Mouse (Mus musculus) urinary bladder, postnatal 36 days (tissue): ENCODE data around the gene Ttc33.
A peak's percentile ranks its signal among the peaks of the same experiment; 100 is the strongest.

Source experiments
- DNase-seq, 2 experiments: peaks; one replicate each; pipeline ENCODE4 v3.0.0; 2022; ENCODE audit warnings: low spot score in 2 of 2, mixed read lengths in 1 of 2

Gene Ttc33

DNA sequence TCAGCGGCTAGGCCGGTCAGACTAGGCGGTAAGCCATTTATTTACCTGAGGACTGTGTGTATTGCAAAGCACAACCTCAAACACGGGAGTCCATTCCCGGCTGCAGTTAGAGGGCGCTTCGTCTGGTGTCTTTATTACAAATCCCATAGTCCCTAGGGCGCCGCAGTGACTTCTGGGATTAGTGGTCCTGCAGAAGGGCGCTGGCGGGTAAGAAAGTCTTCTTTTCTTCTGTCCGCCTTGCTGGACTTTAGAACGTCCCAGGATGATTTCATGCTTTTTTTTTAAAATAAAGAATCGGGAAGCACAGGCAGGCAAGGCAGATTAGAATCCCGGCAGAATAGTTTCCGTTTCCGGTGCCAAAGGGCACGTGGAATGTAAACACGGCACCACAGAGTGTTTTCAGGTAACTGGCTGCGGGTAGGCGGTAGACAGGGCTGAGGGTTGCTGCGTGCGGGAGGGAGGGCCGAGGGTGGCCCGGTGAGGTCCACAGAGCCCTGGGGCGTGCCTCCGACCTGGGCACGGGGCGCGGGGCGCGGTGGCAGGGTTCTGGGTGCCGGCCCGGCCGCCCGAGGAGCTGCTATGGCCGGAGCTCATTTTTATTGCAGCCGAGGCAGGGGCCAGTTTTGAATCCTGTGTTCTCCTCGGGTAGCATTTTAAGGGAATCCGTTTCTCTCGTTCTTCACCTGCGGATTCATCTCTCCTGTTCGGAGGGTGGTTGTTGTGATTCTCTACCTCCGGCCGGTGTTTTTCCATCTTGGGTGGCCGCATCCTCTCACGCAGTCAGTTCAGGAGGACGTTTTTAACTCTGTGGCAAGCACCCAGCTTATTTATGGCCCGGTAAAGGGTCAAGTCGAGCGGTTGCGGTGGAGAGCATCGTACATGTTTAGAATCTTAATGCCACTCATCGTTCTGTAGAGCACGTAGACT lies at the start of gene Ttc33:
Gene Ttc33 (plus strand): TSS at position 160 of the 927 bp plus-strand sequence.
- peak; percentile 69 to 82 for DNase-seq

DNA sequence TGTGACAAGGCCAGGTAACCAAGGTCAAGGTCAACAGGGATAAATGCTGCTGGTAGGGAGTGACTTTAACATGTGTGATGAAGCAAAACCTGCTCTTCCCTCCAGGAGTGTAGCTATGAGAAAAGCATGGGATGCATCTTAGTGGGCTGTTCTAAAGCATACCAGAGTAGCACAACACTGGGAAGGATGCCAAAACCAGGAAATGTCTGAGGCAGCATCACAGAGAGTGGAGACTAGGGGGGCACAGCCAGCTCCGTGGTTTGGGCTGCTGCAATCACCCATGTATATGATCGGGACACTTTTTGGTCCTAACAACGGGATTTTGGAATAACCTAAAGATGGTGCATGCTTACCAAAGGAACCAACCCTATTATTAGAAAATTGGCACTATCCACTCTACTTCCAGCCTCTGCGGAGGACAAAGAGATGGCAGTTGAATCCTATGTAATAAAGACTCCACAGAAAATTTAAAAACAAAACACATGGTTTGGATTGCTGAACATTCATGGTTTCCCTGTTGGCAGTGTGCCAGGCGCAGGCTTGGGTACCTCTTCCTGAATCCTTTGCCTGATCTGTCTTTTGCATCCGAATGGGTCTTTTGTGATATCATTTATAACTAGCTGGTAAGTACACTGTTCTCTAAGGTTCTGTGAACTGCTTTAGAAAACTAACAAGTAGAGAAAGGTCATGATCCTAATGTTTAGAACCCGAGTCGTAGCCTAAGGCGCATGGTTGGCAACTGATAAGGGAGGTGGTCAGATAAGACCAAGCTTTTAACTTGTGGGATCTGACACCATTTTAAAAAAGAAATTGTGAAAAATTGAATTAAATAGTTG lies 47.1 kb upstream of the Ttc33 start:
- no peak for DNase-seq

DNA sequence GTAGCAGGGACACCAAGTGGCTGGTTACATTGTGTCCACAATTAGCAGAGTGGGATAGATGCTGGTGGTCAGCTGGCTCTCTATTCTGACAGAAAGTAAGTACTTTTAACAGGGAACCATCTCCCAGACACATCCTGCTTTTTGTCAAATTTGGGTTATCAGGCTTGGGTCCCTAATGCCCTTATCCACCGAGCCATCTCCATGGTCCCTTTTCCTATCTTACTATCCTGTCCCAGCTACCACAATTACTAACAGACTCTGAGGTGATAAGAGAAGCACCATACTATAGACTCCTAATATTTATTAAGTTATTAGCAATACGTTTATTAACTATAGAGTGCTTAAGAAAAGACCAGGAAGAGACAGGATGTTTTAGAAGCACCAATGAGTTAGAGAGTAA lies 46.0 kb upstream of the Ttc33 start:
- DNase-seq = no peak

DNA sequence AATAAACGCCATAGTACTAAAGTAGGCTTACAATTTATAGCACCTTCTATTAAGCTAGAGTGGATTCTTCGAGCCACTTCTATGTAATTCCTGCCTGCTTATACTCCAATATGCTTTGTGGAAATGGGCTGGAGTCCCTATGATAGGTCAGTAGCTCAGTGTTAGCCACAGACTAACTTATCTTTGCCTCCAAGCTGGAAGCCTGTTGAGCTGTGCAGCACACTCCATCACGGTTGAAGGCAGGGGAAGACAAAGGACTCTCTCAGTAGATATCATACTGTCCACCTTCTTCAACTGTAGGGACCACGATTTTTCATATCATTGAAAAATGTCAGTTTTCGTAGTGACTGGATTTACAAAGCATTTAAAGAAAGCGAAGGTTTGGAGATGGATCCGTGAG lies 45.5 kb upstream of the Ttc33 start:
- DNase-seq = no peak

DNA sequence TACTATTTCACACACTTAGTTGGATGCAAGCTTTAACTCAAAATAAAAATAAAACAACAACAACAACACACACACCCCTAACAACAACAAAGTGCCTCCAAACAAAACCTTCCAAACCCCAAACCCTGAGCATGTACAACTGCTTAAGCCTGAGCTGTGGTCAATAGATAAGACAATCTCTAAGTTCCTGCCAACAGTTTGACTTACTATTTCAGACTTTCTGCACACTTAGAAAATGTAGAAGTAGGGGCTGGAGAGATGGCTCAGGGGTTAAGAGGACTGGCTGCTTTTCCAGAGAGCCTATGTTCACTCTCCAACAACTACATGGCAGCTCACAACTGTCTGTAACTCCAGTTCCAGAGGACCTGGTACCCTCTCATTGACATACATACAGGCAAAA lies 45.0 kb upstream of the Ttc33 start:
- no peak for DNase-seq

DNA sequence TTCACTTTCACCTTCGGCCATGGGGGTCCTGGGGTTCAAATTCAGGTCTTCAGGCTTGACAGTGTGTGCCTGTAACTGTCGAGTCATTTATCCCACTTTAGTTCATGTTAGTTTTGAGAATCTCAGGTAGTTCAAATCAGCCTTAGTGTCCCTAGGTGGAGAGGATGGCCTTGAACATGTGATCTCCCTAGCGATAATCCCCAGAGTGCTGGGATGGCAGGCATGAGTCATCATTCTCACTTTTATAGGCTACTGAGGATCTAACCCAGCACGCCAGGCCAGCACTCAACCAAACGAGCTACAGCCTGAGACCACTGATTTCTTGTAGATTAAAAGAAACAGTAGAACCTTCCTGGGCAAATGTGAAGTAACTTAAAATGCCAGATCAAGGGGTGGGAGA lies 43.3 kb upstream of the Ttc33 start:
- no peak for DNase-seq

DNA sequence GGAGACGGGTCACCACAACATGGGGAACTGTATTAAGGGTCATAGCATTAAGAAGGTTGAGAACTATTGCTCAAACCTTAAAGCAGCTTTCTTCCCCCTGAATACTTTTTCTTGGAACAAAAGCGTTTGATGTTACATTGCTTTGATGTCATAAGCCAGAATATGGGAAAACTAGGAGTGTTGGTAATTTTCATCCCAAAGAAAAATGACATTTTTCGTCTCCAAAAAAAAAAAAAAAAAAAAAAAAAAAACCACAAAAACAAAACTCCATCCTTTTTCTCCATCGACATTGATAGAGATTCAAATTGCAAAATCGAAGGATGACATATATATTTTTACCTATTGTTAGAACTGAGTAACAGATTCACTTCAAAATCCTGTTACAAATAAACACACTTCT lies 42.6 kb upstream of the Ttc33 start:
- no peak for DNase-seq

DNA sequence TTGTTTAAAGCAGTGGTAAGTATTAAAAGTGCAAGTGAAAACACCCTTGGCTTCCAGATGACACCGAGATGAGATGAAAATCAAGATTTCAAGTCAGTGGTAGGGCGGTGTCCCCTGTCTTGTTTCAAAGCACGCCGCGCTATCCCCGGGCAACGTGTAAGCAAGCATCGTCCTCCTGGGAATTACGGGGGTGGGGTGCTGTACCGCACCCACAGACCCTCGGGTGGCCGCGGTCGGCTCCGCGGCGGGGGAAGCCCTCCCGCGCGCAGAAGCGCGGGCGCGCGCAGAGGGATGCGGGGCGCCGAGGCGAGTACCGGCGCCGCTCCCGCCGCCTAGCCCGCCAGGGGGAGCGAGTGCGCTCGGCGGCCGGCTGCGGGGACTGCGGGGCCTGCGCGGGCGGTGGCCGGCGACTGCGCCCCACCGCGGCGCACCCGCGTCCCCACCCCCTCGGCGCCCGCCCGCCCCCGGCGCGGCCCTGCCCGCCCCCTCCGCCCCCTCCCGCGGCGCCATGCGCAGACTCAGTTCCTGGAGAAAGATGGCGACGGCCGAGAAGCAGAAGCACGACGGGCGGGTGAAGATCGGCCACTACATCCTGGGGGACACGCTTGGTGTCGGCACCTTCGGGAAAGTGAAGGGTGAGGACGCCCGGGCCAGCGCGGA lies 41.8 kb upstream of the Ttc33 start, which contains the start of gene Prkaa1:
Gene Prkaa1 (plus strand): TSS at position 501 of the 660 bp plus-strand sequence.
- DNase-seq = peak; percentile 56 to 70

DNA sequence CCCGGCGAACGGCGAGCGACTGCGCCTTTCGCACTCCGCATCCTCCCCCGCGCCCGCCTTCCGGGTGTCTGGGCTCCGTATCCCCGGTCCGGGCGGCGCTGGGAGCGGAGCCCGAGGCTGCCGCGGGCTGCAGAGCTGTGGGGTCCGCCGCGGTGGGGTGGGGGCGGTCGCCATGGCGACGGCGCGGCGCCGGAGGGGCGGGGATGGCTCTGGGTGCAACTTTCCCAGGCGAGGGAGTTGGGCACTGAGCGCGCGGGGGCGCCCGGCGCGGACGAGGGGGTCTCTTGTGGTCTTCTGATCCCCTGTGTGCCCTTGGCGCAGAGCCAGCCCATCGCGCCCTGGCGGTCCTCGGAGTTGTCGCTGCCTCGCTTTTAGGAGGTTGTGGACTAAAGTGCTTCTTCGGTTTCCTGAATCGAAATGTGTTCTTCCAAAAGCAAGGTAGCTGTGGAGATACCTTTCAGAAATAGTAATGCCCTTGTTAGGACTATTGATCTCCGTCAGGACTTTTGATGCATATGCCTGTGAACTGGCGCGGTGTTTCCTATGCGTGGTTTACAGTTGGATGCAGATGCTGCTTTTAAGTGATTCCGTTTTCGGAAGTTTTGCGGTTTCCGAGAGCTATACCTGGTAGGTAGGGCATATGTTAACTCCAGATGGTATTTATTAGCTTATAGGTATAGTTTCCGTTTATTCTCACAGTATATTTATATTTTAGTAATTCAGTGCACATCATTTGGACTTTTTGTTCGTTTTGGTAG lies 41.1 kb upstream of the Ttc33 start:
- DNase-seq = peak; percentile 28 to 56

DNA sequence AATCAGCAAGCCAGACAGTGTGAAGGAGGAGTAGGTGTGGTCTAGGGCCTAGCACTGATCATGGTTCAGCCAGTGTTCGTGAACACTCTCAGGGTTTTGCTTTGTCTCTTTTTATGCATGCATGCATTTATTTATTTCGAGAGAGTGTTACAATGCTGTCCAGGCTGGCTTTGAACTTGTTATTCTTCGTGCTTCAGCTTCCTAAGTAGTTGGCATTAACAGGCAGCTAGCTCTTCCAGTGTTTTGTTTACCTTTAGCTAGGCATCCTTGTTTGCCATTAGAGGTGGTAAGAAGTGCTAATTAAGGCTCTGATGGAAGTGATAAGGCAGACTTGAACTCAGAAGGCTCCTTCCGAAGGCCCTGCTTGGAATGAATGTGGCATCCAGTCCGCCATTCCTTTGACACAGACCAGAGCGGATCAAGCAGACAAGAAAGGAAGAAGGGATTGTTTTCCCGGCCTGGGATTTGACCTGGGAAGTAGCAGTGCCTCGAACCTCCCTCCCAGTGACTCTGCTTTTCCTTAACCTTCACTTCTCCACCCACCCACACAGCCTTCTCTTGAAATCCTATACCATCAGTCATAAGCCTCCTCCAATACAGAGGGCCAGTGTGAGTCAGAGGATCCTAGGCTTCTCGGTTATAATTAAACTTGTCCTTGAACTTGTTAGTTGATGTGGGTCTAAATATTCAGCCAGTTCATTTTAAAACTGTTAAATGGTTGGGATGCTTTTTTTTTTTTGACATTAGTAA lies 40.0 kb upstream of the Ttc33 start:
- DNase-seq = no peak

DNA sequence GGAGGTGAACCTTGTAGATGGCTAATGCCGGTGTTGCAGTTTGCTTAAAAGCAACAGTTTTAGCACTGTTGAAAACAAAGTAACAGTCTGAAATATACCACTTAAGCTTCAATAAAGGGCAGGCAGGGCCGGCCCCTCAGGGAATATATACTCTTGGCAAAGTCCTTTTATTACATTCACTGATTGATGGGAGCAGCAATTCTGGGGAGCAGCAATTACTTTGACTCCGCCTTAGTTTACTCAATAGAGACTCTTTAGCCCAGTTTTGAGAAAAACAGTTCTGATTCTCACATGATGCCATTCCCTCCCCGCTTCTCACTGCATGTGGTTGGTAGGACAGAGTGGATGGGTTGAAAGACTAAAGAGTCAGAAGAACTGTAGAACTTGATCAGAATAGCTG lies 36.1 kb upstream of the Ttc33 start:
- peak in 1 of 2 experiments; percentile 22 for DNase-seq

DNA sequence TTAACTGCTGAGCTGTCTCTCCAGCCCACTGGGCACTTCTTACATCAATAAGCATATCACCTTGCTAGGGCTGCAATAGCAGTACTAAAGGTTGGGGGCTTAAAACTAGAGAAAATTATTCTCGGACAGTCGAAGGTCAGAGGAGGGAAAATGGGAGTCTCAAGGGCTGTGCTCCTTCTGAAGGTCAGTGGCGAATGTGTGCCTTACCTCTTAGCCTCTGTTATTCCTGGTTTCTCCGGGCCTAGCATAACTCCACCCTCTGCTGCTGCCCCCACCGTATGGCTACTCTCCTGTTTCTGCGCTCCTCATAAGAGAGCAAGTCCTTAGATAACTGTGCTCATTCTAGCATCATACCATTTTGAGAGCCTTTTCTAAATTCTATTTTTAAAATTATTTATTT lies 33.2 kb upstream of the Ttc33 start:
- DNase-seq = no peak

DNA sequence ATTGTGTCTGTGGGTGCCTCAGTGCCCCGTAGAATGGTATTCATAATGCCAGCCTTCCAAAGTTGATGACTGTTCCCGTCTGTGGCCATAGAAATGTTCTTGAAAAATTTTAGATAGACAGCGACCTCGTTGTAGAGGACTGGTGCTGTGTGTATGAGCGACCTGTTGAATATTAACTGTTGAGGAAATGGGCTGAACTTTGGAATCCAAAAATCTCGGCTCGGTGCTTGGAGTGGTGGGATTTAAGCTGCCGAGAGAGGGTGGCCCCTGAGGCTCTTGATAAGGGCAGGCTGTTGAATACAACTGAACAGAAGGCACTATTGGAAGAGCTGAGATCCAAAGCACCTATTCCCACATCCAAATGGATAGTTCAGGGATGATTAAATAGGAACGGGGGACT lies 30.7 kb upstream of the Ttc33 start:
- DNase-seq = no peak

DNA sequence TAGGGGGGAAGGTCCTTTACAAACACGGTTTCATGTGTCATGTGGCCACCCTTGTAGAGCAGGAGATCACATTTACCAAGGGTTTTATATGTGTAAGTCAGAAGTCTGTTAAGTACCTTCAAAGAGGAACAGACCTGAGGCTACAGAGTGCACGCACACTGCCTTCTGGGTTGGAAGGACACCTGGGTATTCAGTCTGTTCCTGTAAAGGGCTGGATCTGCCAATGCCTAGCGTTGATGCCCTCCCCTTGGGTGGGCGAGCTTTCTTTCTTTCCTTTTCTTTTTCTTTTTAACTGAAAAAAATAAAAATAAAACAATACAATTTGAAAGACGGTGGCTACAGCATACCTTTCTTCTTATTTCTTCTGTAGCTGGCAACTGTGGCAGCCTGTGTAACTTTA lies 30.2 kb upstream of the Ttc33 start:
- DNase-seq = no peak

DNA sequence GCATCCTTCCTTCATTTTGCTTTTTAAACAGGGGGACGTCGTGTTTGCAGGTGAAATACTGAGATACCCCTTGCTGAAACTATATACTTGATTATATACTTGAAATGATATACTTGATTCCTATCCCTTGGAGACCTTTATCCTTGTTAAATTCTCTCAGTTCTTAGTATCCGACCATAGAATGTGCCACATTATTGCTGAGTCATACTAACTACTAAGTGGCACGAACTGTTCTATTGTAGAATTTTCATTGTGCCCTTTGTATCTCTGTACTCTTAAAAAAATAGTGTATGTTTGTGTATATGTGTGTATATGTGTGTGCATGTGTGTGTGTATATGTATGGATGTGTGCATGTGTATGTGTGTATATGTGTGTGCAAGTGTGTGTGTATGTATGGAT lies 29.0 kb upstream of the Ttc33 start:
- no peak for DNase-seq

DNA sequence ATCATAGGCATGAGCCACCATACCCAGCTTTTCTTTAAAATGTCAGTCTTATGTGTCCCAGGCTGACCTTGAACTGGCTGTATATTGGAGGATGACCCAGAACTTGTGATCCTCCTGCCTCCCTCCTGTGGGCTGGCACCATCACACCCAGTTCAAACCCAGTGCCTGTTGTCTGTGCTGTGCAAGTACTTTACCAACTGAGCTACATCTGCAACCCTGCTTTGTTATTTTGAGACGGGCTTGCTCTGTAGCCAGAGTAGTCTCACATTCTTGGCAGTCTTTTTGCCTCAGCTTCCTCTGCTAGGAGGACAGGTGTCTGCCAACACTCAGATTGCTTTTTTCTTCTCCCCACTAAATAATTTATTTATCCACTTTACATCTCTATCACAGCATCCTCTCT lies 27.9 kb upstream of the Ttc33 start:
- no peak for DNase-seq

DNA sequence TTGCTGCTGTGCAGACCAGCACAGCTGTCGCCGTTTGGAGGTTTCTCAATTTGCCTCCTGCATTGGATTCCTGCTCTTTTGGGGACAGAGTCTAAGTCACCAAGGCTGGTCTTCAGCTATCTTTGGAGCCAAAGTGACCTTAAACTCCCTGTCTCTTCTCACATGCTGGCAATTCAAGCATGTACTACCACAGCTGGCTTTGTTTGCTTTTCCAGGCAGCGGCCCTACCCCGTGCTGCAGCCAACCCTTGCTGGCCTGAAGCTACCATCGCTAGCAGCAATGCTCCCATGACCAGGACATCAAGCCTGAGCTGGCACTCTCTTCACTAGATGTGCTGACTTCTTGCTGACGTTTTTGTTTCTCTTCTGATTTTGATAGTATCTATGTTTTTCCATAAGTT lies 26.5 kb upstream of the Ttc33 start:
- DNase-seq = no peak

DNA sequence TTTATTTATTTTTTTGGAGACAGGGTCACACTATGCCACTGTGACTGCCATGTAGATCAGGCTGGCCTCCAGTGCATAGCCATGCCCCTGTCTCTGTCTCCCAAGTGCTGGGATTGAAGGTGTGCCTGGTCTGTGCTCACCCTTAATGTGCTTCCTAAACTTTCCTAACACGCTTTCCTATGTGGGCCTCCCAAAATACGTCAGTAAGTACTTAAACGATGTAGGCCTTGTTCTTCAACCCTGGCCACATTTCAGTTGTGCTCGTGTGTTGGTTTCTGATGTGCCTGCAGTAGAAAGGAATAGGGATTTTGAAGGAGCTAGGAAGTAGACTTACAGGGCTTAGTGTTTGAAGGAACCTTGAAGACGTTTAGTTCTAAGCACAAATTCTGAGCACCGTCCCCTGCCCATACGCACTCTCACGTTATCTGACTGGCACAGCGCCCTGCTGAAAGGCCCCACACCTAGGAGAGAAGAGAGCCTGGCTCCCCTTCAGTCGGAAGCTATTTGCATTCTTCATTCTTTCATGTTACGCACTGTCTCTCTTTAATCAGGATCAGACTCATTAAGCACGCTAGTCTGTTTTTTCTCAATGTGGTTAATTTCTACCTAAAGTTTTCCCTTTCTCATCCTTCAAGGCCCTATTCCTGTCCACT lies 20.1 kb upstream of the Ttc33 start:
- no peak for DNase-seq

DNA sequence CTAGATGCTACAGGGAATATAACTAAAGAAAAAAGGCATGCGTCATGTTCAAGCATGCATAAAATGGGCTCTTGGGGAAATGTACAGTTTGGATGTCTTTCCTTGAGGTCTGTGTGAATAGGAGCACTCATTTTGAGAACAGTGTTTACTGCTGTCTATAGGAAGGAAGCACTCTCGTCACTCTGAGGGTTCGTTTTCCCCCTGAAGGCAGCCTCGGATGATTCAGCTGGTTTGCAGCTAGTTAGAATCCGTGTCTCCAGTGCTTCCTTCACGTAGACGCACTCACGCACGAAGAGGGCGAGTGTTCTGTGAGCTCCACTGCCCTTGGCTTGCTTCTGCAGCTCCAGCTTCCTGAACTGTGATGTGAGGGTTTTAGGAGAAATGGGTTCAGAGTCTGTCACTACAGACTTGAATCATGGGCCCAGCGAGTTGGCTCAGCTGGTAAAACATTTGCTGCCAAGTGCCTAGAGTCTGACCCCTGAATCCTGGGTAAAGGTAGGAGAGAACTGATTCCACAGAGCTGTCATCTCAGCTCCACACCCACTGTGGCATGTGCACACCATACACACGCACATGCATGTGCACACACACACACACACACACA lies 12.0 kb upstream of the Ttc33 start:
- no peak for DNase-seq
